Mouse (Mus musculus): ENCODE data around the gene Zfp704.

- TF ChIP-seq CTCF (IDR thresholded peaks at IDR 0.05; ENCODE audit: low read depth, low read length) (no peak), GATA1 (IDR thresholded peaks at IDR 0.05; ENCODE audit: borderline replicate concordance, low read length) (no peak)
These were observed 173.6 kb downstream of the Zfp704 start for GRCm38 (mm10) chr3:9436256-9436655.

All from G1E (cell line).